Mouse (Mus musculus) frontal cortex, postnatal 36 days (tissue): ENCODE data around the gene Map2k4.
A peak's percentile ranks its signal among the peaks of the same experiment; 100 is the strongest.

ENCODE experiments used
- DNase-seq, 2 experiments: peaks; one replicate each; pipeline ENCODE4 v3.0.0; 2022; ENCODE audit warnings: low spot score in 2 of 2

Gene Map2k4

GRCm38 (mm10) chr11:65788154-65788553 is at the start of gene Map2k4:
Gene Map2k4 (minus strand): TSS chr11:65788297.
- peak; percentile 90 to 92 for DNase-seq

DNA sequence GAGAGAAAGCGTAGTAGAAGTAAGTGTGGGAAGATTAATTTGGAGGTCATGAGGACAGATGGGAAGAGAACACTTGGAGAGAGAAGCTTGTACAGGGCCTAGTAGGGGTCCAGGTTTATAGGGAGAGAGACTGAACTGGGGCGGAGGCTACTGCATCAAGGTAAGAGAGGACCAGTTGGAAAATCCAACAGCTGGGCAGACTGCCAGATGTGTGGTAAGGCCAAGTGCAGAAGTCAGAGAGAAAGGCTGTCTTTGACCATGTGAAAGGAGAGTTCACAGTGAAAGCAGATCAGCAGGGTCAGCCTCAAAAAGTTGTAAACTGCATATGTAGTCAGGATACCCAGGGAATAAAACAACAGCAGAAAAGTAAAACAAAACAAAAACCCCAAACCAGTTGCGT is 36.5 kb upstream of the Map2k4 start:
- no peak for DNase-seq

DNA sequence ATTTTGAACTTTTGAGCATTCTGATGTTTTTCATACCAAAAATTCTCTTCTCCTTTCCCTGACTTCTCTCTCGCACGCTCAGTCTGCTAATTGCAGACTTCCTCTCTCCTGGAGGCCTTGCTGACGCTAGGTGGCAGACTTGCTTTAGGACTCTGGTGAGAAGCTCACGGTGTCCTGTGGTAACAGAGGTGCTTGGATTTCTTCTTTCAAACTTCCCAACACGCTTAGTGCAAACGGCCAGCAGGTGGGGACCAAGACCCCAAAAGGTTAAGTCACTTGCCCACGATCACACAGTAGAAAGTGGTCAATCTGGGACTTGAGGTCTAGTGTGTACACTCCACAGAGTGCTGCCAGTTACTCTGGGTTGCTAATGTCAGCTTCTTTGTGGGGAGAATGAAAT is 32.8 kb upstream of the Map2k4 start:
- DNase-seq, result peak; percentile 62 to 70

- DNase-seq, result no peak
Measured at GRCm38 (mm10) chr11:65820280-65820679, 32.2 kb upstream of the Map2k4 start.

GRCm38 (mm10) chr11:65818193-65818592 is 30.1 kb upstream of the Map2k4 start:
- DNase-seq, result no peak

- no peak for DNase-seq
Measured at GRCm38 (mm10) chr11:65816237-65816636, 28.1 kb upstream of the Map2k4 start.

- no peak for DNase-seq
Measured at GRCm38 (mm10) chr11:65814381-65814780, 26.3 kb upstream of the Map2k4 start.

GRCm38 (mm10) chr11:65812088-65812487 is 24.0 kb upstream of the Map2k4 start:
- no peak for DNase-seq

- no peak for DNase-seq
Measured at GRCm38 (mm10) chr11:65807601-65808000, 19.5 kb upstream of the Map2k4 start.

- DNase-seq, result peak; percentile 79 to 83
Measured at GRCm38 (mm10) chr11:65806909-65807504, 18.9 kb upstream of the Map2k4 start, which contains the start of gene Zkscan6. Gene Zkscan6 (plus strand): TSS chr11:65807175.

DNA sequence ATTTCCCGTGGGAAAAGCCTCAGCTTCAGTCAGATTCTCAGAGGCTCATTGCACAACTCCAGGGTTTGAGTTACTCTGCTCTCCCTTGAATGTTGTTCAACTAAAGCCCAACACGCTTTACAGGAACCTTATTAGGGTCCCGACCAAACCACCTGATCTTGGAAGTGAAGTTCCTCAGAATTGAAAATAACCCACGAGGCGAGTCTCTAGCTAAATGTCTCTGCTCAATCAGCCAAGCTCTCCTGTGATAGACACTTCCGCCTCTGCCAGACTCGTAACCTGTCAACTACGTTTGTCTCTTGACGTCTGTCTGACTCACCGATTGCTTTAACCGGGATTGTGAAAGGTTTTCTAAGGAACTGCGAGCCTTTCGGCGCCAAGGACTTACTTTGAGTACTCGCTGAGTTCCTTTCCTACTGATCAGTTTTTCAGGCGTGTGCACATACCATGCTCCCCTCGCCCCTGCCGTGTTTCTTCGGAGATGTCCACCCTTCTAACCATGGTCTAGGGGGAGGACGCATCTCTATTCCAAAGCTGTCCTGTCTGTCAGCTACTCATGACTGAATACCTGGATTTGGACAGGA is 18.3 kb upstream of the Map2k4 start:
- peak; percentile 27 to 41 for DNase-seq

DNA sequence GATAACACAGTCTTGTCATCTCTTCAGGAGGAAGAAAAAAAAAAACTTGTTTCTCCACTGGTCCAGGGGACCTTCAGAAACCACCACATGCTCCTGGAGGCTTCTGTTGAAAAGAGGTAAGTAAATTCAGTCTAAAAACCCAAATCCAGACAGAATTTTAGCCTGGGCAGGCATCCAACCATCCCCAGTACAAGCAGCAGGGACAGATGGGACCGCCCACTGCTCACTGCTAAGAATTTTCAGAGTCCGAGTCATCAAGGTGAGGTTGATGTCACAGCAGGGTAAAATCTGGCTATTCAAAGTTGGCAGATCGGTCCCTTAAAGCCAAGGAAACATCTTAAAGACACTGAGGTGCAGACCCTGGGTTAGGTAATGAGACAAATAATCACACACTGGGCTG is 13.8 kb upstream of the Map2k4 start:
- DNase-seq, result peak; percentile 84 to 92

GRCm38 (mm10) chr11:65795896-65796295 is 7.8 kb upstream of the Map2k4 start:
- no peak for DNase-seq

DNA sequence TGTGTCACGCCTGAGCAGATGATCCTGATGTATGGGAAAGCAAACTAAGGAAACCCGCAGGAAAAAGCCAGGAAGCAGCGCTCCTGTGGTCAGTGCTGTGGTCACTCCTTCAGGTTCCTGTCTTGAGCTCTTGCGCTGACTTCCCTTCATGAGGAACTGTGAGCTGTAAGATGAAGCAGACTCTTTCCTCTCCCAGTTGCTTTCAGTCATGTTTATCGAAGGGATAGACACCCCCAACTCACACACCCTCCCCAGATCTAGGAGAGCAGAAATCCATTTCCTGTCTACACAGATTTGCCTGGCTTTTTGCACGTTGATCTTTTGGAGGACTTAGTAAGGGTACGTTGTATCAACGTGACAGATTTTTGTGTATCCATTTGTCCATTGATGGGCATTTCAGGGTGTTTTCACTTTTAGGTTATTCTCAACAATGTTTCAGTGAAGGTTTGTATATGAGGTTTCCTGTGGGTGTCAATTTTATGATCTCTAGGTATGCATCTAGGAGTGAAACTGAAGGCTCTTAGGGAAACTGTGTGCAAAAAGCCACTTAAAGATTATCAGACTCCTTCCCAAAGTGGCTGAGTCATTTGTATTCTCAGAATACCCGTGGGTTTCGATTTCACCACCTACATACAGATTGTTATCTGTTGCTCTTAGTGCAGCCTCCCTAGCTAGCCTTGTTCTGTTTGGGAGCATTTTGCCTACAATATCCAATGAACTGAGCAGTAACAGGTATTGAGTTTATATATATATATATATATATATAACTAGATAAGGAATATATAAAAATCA is 6.5 kb upstream of the Map2k4 start:
- no peak for DNase-seq

- DNase-seq, result peak in 1 of 2 experiments; percentile 18
Measured at GRCm38 (mm10) chr11:65787421-65788151, 511 bp downstream of the Map2k4 start.

- DNase-seq, result no peak
Measured at GRCm38 (mm10) chr11:65786160-65786559, 1.9 kb downstream of the Map2k4 start.

GRCm38 (mm10) chr11:65781596-65781995 is 6.5 kb downstream of the Map2k4 start:
- DNase-seq, result no peak

GRCm38 (mm10) chr11:65779578-65779977 is 8.5 kb downstream of the Map2k4 start:
- DNase-seq, result no peak

DNA sequence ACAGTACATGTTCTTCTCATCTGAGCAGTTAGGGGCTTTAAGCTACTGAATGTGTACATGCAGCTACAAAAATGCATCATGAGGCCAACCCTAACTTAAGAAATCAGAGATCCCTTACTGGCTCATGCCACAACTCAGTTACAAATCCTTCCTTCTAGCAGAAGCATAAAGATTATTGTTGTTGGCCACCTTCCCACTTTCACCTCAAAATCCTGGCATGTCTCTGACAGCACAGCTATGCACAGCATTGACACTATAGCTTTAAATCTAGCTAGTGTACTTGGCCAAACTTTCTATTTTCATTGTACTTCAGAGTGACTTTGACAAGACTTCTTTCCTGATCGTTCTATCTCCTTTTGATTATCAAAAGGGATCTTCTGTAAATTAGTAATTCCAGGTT is 9.0 kb downstream of the Map2k4 start:
- DNase-seq, result no peak

DNA sequence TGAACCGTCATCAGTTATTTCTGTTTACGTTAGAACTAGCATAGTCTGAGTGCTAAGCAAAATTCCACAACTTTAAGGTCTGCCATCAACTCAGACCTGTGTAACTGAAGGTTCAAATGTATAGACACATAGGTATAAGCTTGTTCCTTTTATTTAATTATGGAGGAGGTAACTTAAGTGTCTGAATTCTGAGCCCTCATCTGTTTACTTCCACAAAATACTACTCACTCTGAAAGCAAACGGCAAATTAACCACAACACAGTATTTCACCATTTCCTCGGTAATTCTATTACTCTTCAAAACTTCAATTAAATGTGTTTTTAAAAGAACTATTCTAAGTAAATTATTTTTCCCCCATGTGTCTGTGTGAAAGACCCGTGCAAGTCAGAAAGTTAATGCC is 10.3 kb downstream of the Map2k4 start:
- DNase-seq, result no peak

DNA sequence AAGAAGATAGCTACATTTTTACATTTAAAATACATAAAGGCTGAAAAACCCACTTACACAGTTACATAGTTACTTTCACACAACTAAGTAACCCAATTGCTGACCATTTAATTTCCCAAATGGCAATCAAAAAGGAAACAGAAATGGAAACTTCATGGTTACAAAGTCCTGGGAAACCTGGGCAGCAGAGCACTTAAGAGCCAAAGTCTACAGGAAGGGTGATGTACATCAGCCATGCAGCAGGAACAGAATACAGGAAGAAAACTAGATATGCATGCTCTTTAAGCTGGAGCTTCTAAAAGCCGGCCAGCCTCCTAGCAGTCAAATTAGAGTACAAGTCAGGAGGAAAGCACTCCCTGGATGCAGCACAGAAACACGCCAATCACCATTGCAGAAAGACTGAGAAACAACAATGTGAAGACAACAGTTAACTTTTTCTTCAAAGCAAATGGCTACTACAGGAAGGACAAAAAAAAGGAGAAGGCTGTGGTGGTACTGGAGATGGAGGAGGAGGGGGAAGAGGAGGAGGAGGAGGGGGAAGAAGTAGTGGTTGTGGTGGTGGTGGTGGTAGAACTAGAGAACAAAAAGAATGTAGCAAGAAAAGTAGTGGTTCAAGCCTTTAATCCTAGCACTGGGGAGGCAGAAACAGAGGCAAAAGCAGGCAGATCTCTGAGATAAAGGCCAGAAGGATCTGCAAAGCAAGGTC is 11.0 kb downstream of the Map2k4 start:
- DNase-seq, result no peak
